Mouse (Mus musculus) limb, embryonic 15.5 days (tissue): ENCODE measurements around the gene Cdc42bpa. TPM values are rescaled to one million over a fixed set of nuclear protein-coding genes. Genes with fewer than 3 reads are reported as not detected.
"Not testable (repeated sequence)": the region's sequence is repeated elsewhere in the genome, so short reads cannot be mapped to it uniquely, and the experiment has no call there.

ENCODE experiments used
- ATAC-seq: fragments of 200-750 bp; cut with Nextera tagmentation; 2 replicates; pipeline ENCODE4 v1.8.0; 2017; ENCODE audit warnings: low read depth, moderate TSS enrichment; ENCODE audit not compliant: insufficient number of reproducible peaks, low FRiP score, low TSS enrichment
- H3K27ac ChIP-seq: fragments of 300-500 bp; sonication (generic); 2 replicates; pipeline ENCODE4 v1.5.1; 2015; ENCODE audit warnings: moderate library complexity, mild to moderate bottlenecking, inconsistent platforms
- H3K27me3 ChIP-seq: fragments of 300-500 bp; sonication (generic); 2 replicates; pipeline ENCODE4 v1.6.1; 2015; ENCODE audit warnings: inconsistent platforms
- H3K36me3 ChIP-seq: fragments of 300-500 bp; sonication (generic); 2 replicates; pipeline ENCODE4 v1.6.1; 2015; ENCODE audit warnings: inconsistent platforms
- H3K4me1 ChIP-seq: fragments of 300-500 bp; sonication (generic); 2 replicates; pipeline ENCODE4 v1.6.1; 2015; ENCODE audit warnings: inconsistent platforms
- H3K4me2 ChIP-seq: fragments of 300-500 bp; sonication (generic); 2 replicates; pipeline ENCODE4 v1.6.1; 2015; ENCODE audit warnings: mild to moderate bottlenecking, inconsistent platforms
- H3K4me3 ChIP-seq: fragments of 300-500 bp; sonication (generic); 2 replicates; pipeline ENCODE4 v1.5.1; 2015; ENCODE audit warnings: mild to moderate bottlenecking, inconsistent platforms
- H3K9ac ChIP-seq: fragments of 300-500 bp; sonication (generic); 2 replicates; pipeline ENCODE4 v1.6.1; 2015; ENCODE audit warnings: inconsistent platforms
- H3K9me3 ChIP-seq: fragments of 300-500 bp; sonication (generic); 2 replicates; pipeline ENCODE4 v1.6.1; 2016; ENCODE audit warnings: inconsistent platforms
- WGBS: fragments of 180-500 bp; shearing (Covaris S2); methylation state at CpG from one replicate; pipeline ENCODE4 v1.1.7; 2015; 5-methylcytosine and 5-hydroxymethylcytosine counted together
- polyA plus RNA-seq: library from polyadenylated mRNA; unstranded; fragments of >200 nt; fragmentation: Nextera tagmentation; extraction: Ambion mirVana; gene quantifications from 2 replicates; pipeline ENCODE4 v1.2.1, GENCODE M21; 2015

The Cdc42bpa gene
- polyA plus RNA-seq, 1 experiment from 2014 or later = 17.6 TPM

DNA sequence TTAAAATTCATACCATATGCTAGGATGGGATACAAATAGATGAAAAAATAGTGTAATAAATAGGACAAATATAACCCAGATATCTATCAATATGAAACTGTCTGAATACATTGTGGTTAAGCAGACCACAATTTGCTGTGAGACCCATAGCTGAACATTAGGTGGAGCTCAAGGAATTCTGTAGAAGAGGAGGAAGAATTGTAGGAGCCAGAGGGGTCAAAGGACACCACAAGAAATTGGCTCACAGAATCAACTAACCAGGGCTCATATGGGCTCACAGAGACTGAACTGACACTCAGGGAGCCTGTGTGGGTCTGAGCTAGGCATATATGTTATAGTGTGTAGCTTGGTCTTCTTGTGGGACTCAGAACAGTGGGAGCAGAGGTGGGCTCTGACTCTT lies 47.8 kb downstream of the Cdc42bpa start:
- H3K27ac ChIP-seq = no peak overlapping the region
- no peaks in the 10 kb centered on the region for H3K4me1 ChIP-seq
- no peaks in the 10 kb centered on the region for H3K9me3 ChIP-seq
- H3K4me2 ChIP-seq = no peak overlapping the region
- no peaks in the 10 kb centered on the region for H3K36me3 ChIP-seq
- H3K4me3 ChIP-seq = no peak overlapping the region
- no peaks in the 10 kb centered on the region for H3K27me3 ChIP-seq
- no peak overlapping the region for H3K9ac ChIP-seq
- ATAC-seq = no peak

DNA sequence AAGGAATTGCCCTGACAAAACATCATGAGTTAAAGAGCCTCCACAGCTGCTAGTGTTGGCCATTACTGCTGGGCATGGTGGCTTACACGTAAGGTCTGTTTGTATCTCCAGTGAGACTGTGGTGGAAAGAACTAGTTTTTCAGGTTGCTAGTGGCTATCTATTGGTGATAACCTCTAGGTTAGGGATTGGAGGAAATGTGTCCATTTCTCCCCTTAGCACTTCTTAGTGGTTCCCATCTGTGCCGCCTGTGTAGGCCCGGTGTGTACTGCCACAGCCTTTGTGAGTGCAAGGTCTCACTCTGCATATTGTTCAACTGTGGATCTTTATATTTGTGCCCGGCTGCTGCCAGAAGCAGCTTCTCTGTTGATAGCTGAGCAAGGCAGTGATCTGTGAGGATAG lies 53.2 kb downstream of the Cdc42bpa start:
- H3K4me3 ChIP-seq = no peak overlapping the region
- no peak overlapping the region for H3K4me2 ChIP-seq
- no peaks in the 10 kb centered on the region for H3K4me1 ChIP-seq
- H3K27me3 ChIP-seq = no peaks in the 10 kb centered on the region
- H3K27ac ChIP-seq = no peak overlapping the region
- H3K9me3 ChIP-seq = no peaks in the 10 kb centered on the region
- no peaks in the 10 kb centered on the region for H3K36me3 ChIP-seq
- ATAC-seq = no peak
- WGBS = 92% methylated on average over 4 of the region's 4 CpGs
- no peak overlapping the region for H3K9ac ChIP-seq

DNA sequence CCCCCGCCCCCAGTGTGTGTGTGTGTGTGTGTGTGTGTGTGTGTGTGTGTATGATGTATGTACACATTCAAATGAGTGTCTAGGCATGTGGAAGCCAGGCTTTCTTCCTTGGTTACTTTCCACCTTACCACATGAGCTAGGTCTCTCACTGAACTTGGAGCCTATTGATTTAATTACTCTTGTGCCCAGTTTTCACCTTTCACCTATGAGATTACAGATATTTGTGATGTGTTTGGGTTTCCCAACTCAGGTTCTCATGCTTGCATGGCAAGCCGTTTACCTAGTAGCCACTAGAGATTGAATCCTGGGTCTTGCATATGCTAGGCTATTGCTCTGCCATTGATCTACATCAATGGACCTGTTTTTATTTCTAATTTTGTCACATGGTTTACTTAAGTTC lies 57.9 kb downstream of the Cdc42bpa start:
- Histone ChIP-seq H3K4me1 (no peaks in the 10 kb centered on the region), H3K27me3 (no peaks in the 10 kb centered on the region), H3K9ac (no peak overlapping the region), H3K36me3 (no peaks in the 10 kb centered on the region), H3K4me2 (no peak overlapping the region), H3K4me3 (no peak overlapping the region), H3K9me3 (no peaks in the 10 kb centered on the region), H3K27ac (no peak overlapping the region)
- WGBS = 94% methylated on average over 2 of the region's 2 CpGs
- ATAC-seq = no peak

DNA sequence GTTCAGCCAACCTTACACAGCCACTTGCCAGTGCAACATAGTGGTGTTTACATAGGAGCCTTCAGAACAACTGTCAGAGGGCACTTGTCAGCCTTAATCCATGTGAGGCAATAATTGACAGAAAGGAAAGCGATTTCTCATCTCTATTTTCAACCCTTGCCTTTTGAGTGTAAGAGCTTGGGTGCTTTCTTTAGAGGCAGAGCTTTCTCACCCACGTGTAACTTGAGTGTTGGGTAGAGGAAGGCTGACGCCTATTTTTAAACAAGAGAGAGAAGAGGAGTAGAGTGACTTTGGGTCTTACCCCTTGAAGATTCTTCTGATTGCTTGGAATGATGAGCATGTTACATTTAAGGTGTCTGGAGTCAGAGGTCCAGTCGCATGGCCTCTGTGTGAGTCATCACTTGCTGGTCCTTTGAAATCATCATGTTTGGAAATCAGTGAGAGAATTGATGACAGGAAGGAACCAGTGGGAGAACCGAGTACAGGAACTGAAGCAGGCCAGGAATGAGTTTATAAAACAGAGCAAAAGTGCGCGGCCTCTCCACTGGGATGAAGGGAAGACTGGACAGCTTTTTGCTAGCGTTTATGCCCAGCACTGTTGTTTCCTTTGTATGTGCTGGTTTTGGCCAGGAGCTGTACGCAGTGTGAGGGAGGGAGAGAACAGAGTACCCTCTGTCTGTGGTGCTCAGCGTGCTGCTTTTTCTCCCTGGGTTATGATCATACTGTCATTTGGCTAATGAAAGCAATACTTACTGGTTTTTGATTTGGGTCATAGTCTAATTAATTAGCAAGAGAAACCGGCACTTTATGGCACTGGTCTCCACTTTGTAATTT lies 61.4 kb downstream of the Cdc42bpa start:
- no peaks in the 10 kb centered on the region for H3K9me3 ChIP-seq
- H3K4me2 ChIP-seq = no peak overlapping the region
- no peak overlapping the region for H3K27ac ChIP-seq
- WGBS = 63% methylated on average over 11 of the region's 11 CpGs
- no peak overlapping the region for H3K9ac ChIP-seq
- no peaks in the 10 kb centered on the region for H3K4me1 ChIP-seq
- no peaks in the 10 kb centered on the region for H3K36me3 ChIP-seq
- H3K27me3 ChIP-seq = no peaks in the 10 kb centered on the region
- no peak overlapping the region for H3K4me3 ChIP-seq
- no peak for ATAC-seq

DNA sequence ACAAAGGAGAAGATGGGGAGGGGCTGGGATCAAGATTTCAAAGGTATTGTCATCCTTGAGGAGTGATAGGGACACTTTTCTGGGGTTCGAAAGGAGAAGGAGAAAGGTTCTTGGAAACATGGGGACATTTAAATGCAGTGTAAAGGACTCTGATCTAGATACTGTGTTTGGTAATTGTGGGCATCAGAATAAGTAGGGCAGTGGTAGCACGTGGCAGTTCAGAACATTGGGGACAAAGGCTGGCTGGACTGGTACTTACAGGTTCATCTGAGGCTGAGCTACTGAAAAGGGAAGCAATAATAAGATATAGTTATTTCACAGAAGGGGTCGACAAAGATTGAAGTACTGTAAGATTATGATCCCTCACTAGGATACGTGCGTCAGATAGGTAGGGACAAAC lies 63.2 kb downstream of the Cdc42bpa start:
- 82% methylated on average over 5 of the region's 5 CpGs for WGBS
- no peak for ATAC-seq

DNA sequence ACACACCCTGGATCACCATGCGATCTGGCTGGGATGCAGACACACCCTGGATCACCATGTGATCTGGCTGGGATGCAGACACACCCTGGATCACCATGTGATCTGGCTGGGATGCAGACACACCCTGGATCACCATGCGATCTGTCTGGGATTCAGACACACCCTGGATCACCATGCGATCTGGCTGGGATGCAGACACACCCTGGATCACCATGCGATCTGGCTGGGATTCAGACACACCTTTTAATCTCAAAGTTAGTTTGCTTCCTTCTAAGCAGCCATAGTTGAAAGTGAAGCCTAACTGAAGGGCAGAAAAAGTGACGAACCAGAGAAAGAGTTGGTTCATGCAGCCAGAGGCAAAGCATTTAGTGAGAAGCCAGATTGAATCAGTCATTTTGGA lies 69.6 kb downstream of the Cdc42bpa start:
- ATAC-seq, H3K27ac ChIP-seq, H3K27me3 ChIP-seq, H3K9ac ChIP-seq, H3K4me2 ChIP-seq, H3K4me1 ChIP-seq, H3K36me3 ChIP-seq, H3K9me3 ChIP-seq, H3K4me3 ChIP-seq: not testable (repeated sequence)
- WGBS = 85% methylated on average over 5 of the region's 5 CpGs

More for the DNA sequence above, 63.2 kb downstream of the Cdc42bpa start:
- Histone ChIP-seq H3K4me1 (no peaks in the 10 kb centered on the region), H3K9ac (no peak overlapping the region), H3K27me3 (no peaks in the 10 kb centered on the region), H3K36me3 (no peaks in the 10 kb centered on the region), H3K27ac (no peak overlapping the region), H3K4me2 (no peak overlapping the region), H3K9me3 (no peaks in the 10 kb centered on the region), H3K4me3 (no peak overlapping the region)

DNA sequence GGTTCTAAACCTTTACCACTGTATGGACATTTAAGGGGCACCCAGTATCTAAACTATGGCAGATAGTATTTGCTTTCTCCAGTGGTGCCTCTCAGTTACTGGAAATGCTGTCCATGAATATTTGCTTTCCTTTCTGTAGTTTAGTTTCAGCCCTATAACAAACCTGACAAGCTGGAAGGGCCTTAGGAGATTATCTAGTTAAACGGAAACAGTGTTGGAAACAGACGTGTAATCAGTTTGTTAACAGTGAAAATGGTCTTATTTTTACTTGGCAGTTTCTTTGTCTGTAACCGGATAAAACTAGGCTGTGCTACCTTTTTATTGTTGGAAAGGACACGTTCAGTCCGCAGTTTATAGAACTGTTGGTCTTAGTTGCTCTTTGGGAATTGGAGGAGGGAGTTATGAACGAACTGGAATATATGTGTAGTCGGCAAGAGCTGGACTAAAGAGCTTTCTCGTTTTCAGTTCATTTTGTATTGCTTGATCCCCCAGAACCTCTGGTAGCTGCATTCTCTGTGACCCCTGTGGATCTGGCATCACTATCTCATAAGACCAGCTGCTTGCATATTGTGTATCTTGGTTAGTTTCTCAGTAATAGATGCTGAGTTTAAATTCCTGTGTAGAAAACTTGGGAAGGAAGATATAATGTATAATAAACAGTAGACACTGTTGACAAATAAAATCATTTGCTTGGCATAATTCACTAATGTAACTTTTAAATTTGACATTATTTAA lies 70.5 kb downstream of the Cdc42bpa start:
- H3K9ac ChIP-seq = no peak overlapping the region
- no peaks in the 10 kb centered on the region for H3K4me1 ChIP-seq
- H3K4me3 ChIP-seq = no peak overlapping the region
- H3K9me3 ChIP-seq = no peaks in the 10 kb centered on the region
- H3K36me3 ChIP-seq = no peaks in the 10 kb centered on the region
- no peak overlapping the region for H3K27ac ChIP-seq
- H3K27me3 ChIP-seq = no peaks in the 10 kb centered on the region
- H3K4me2 ChIP-seq = no peak overlapping the region
- no peak for ATAC-seq
- WGBS = 68% methylated on average over 8 of the region's 8 CpGs

DNA sequence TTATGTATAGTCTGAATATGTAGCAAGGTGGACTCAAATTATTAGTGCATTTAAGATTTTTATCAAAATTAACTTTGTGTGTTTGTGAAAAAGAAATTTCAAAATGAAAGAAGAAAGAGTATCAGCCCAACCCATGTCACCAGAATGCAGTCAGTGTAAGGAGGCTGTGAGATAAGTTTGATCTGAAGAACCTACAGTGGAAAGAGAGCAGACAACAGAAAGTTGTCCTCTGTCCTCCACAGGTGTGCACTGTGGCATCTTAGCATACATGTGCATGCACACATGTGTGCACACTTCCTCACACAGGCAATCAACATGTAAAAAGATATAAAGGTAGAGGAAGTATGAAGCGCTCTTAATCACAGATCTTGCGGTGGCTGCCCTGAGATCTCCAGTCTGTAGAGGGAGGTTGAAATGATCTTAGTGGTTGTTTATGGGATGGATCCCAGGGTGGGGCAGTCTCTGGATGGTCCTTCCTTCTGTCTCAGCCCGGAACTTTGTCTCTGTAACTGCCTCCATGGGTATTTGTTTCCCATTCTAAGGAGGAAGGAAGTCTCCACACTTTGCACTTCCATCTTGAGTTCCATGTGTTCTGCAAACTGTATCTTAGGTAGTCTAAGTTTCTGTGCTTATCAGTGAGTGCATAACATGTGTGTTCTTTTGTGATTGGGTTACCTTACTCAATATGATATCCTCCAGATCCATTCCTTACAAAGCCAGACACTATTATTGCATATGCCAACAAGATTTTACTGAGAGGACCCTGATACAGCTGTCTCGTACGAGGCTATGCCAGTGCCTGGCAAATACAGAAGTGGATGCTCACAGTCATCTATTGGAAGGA lies 71.7 kb downstream of the Cdc42bpa start:
- no peak overlapping the region for H3K4me2 ChIP-seq
- no peak overlapping the region for H3K4me3 ChIP-seq
- ATAC-seq = no peak
- no peak overlapping the region for H3K9ac ChIP-seq
- H3K36me3 ChIP-seq = no peaks in the 10 kb centered on the region
- no peak overlapping the region for H3K27ac ChIP-seq
- 90% methylated on average over 5 of the region's 5 CpGs for WGBS
- no peaks in the 10 kb centered on the region for H3K9me3 ChIP-seq
- H3K27me3 ChIP-seq = no peaks in the 10 kb centered on the region
- H3K4me1 ChIP-seq = no peaks in the 10 kb centered on the region

DNA sequence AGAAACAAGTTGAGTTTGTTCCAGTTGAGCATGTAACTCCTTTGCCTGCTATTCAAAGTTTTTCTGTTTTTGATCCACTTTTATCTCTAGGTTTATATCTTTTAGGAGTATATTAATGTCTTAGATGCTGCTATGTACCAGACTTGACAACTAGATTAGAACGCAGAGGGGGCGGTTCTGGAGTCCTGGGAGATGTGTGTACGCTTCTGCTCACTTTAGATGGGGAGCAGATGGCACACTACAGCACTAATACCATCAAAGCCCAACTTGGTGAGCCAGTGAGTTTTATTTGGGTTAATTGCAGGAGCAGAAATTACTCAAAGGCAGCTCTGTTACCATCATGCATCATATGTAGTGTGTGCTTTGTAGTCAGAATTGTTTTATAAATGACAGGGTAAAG lies 77.2 kb downstream of the Cdc42bpa start:
- H3K9me3 ChIP-seq = no peaks in the 10 kb centered on the region
- no peak overlapping the region for H3K4me2 ChIP-seq
- 76% methylated on average over 3 of the region's 3 CpGs for WGBS
- H3K9ac ChIP-seq = no peak overlapping the region
- H3K4me1 ChIP-seq = no peaks in the 10 kb centered on the region
- no peak overlapping the region for H3K27ac ChIP-seq
- H3K27me3 ChIP-seq = no peaks in the 10 kb centered on the region
- no peak overlapping the region for H3K4me3 ChIP-seq
- no peaks in the 10 kb centered on the region for H3K36me3 ChIP-seq
- no peak for ATAC-seq

DNA sequence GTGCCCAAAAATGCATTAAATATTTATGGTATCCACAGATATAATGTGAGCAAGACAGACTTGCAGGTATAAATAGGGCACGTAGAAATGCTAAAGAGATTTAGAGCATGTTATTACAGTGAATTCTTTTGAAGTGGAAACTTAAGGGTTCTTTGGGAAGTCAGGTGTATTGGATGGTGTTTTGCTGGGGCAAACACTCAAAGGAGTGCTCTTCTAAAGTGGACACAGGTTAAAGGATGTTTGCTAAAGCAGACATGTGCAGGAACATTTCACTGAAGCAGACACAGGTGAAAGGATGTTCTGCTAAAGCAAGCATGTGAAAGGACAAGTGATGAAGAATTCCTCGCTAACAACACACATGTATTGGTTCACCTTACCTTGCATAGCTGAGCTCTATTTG lies 83.9 kb downstream of the Cdc42bpa start:
- Histone ChIP-seq H3K4me2 (no peak overlapping the region), H3K27ac (no peak overlapping the region), H3K9ac (no peak overlapping the region), H3K4me1 (no peaks in the 10 kb centered on the region), H3K36me3 (peaks cover 17% of the 10 kb centered on the region), H3K4me3 (no peak overlapping the region), H3K27me3 (no peaks in the 10 kb centered on the region), H3K9me3 (no peaks in the 10 kb centered on the region)
- WGBS = 89% methylated on average over 2 of the region's 2 CpGs
- no peak for ATAC-seq

DNA sequence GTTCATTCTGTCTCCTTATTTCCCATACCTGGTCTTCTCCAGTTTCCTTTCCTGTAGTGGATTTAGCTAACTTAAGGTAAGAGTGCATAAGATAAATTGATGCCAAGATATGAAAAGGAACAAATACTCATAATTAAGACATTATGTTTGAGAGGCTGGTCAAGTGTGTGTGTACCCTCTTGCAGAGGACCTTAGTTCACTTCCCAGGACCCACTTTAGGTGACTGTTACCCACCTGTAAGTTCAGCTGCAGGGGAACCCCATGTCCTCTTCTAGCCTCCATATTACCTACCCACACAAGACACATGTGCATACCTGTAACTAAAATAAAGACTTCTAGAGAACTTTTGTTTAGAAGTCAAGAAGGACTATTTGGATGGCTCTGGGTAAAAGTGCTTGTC lies 84.9 kb downstream of the Cdc42bpa start:
- Histone ChIP-seq H3K4me2 (no peak overlapping the region), H3K4me1 (no peaks in the 10 kb centered on the region), H3K36me3 (peaks cover 17% of the 10 kb centered on the region), H3K9me3 (no peaks in the 10 kb centered on the region), H3K27ac (no peak overlapping the region), H3K27me3 (no peaks in the 10 kb centered on the region), H3K4me3 (no peak overlapping the region), H3K9ac (no peak overlapping the region)
- no peak for ATAC-seq

DNA sequence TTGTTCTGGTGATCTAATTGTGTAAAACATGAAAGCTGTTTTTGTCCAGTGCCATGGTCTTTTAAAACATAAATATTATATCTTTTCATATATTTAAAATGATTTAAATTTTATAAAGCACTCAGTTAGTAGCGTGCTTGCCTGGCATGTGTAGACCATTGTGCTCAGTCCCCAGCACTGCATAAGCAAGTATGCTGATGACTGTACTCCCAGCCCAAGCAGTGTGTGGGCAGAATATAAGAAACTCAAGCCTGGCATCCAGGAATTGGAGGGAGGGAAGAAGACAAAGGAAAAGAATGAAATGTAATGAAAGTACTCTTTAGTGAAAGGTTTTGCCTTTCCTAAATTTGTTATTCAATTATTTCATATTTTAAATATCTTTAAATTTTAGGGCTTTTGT lies 128.9 kb downstream of the Cdc42bpa start:
- H3K27me3 ChIP-seq = no peaks in the 10 kb centered on the region
- 74% methylated on average over 1 of the region's 1 CpGs for WGBS
- H3K27ac ChIP-seq = no peak overlapping the region
- H3K9ac ChIP-seq = no peak overlapping the region
- no peak overlapping the region for H3K4me3 ChIP-seq
- no peak for ATAC-seq
- no peaks in the 10 kb centered on the region for H3K36me3 ChIP-seq
- no peak overlapping the region for H3K4me2 ChIP-seq
- H3K9me3 ChIP-seq = no peaks in the 10 kb centered on the region
- no peaks in the 10 kb centered on the region for H3K4me1 ChIP-seq
